In the genomic region with DNA sequence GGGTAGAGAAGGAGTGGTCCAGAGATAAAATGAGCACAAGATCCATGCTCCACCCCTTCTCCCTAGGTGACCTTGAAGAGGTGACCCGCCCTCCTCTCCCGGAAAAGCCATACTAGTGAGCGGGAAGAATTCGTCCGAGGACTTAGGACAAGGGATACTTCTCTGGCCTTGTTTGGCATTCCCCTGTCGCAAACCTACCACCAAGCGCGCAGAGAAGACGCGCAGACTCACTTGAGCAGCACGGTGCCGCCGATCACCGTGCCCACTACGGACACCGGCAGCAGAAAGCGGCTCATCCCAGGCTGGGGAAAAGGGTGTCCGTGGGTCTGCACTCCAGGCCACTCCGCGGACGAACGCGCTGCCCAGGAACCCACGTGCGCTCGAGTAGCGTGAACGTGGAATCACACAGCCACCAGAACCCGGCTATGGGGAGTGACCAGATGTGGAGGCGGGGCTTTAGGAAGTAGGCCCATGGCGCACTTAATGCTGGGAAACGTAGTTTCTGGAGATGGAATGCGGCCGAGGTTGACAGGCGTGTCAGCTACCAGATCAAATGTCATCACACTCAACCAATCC, we compare ENCODE assay signal across 8 mouse cellular contexts. TPM values are rescaled to one million over a fixed set of nuclear protein-coding genes. Genes with fewer than 3 reads are reported as not detected.
A peak's percentile ranks its signal among the peaks of the same experiment; 100 is the strongest.
DNase-seq lines count a peak whose midpoint lies in the region; ATAC-seq lines count a peak whose summit lies in the region.

A gene (minus strand): TSS at position 434 of the 576 bp plus-strand sequence.

- WGBS in heart, embryonic 14.5 days, result 0% methylated on average over 35 of the region's 35 CpGs
- under 1% methylated on average over 35 of the region's 35 CpGs for WGBS in liver, embryonic 13.5 days (ENCODE audit: insufficient replicate concordance)
- WGBS in stomach, embryonic 16.5 days, result under 1% methylated on average over 35 of the region's 35 CpGs

- peak within 1 kb of the TSS; percentile 71 to 84 for H3K4me3 ChIP-seq in heart, embryonic 14.5 days (ENCODE audit: control insufficient read depth in 1 of 2, insufficient read depth in 1 of 2, low read depth in 1 of 2, low read length in 2 of 2)
- H3K4me3 ChIP-seq in liver, embryonic 13.5 days (replicated peaks), result peak within 1 kb of the TSS; percentile 79
- H3K4me3 ChIP-seq in stomach, embryonic 16.5 days (replicated peaks; ENCODE audit: low read length), result peak within 1 kb of the TSS; percentile 83

- peaks cover 0 to 5% of the 10 kb centered on the region in 2 experiments; a peak in 1 of 4 replicates for H3K4me1 ChIP-seq in heart, embryonic 14.5 days (ENCODE audit: control insufficient read depth in 2 of 2, insufficient read depth in 2 of 2, low read length in 2 of 2)
- H3K4me1 ChIP-seq in liver, embryonic 13.5 days (replicated peaks), result peaks cover 14% of the 10 kb centered on the region
- H3K4me1 ChIP-seq in stomach, embryonic 16.5 days (ENCODE audit: control insufficient read depth, insufficient read depth, low read length), result peaks cover 19% of the 10 kb centered on the region

- peak; percentile 58 for DNase-seq in c-Kit-negative CD71-positive TER-119-positive erythroid progenitor cells, embryonic 14.5 days (ENCODE audit: low read depth, low spot score)
- DNase-seq in fibroblast of lung, adult 2 months (ENCODE audit: low read depth), result peak; percentile 76
- peak; percentile 93 for DNase-seq in kidney, postnatal 14 days
- DNase-seq in liver, embryonic 13.5 days, result peak; percentile 80
- peak; percentile 87 for DNase-seq in neural tube, embryonic 10.5 days (ENCODE audit: extremely low spot score, low spot score)

- no peaks in the 10 kb centered on the region for H3K27me3 ChIP-seq in heart, embryonic 14.5 days (ENCODE audit: control insufficient read depth, insufficient read depth, low read length)
- H3K27me3 ChIP-seq in liver, embryonic 13.5 days, result no peaks in the 10 kb centered on the region
- no peaks in the 10 kb centered on the region for H3K27me3 ChIP-seq in stomach, embryonic 16.5 days (ENCODE audit: control insufficient read depth, insufficient read depth, low read length)

- peak within 1 kb of the TSS; percentile 77 for H3K9ac ChIP-seq in heart, embryonic 14.5 days (ENCODE audit: low read length)
- H3K9ac ChIP-seq in liver, embryonic 13.5 days, result peak within 1 kb of the TSS; percentile 76
- peak within 1 kb of the TSS; percentile 85 for H3K9ac ChIP-seq in stomach, embryonic 16.5 days (ENCODE audit: low read length)

- H3K4me2 ChIP-seq in heart, embryonic 14.5 days (ENCODE audit: low read length), result peak within 1 kb of the TSS; percentile 70
- peak within 1 kb of the TSS; percentile 74 for H3K4me2 ChIP-seq in liver, embryonic 13.5 days
- peak within 1 kb of the TSS; percentile 74 for H3K4me2 ChIP-seq in stomach, embryonic 16.5 days (ENCODE audit: low read depth, low read length)

- peak within 1 kb of the TSS; percentile 93 for H3K27ac ChIP-seq in heart, embryonic 14.5 days (replicated peaks in 1 of 2; ENCODE audit: control insufficient read depth in 1 of 2, insufficient read depth in 1 of 2, low read depth in 2 of 2, low read length in 2 of 2)
- peak within 1 kb of the TSS; percentile 66 for H3K27ac ChIP-seq in liver, embryonic 13.5 days
- H3K27ac ChIP-seq in stomach, embryonic 16.5 days (ENCODE audit: low read length), result peak within 1 kb of the TSS; percentile 87

- peaks cover 40% of the 10 kb centered on the region for H3K36me3 ChIP-seq in heart, embryonic 14.5 days (ENCODE audit: control insufficient read depth, insufficient read depth, low read length)
- H3K36me3 ChIP-seq in liver, embryonic 13.5 days, result peaks cover 27% of the 10 kb centered on the region
- peaks cover 18% of the 10 kb centered on the region for H3K36me3 ChIP-seq in stomach, embryonic 16.5 days (ENCODE audit: control insufficient read depth, insufficient read depth, low read length)

- ATAC-seq in CD4-positive, CD25-positive, alpha-beta regulatory T cell, adult 4 months, result peak; percentile 100
- peak; percentile 95 for ATAC-seq in heart, embryonic 14.5 days (ENCODE audit: insufficient number of reproducible peaks, insufficient read depth, low FRiP score, low read depth)
- ATAC-seq in liver, embryonic 13.5 days (ENCODE audit: low read depth), result peak; percentile 96
- ATAC-seq in stomach, embryonic 16.5 days (ENCODE audit: insufficient read depth, low FRiP score), result peak; percentile 94

- H3K9me3 ChIP-seq in heart, embryonic 14.5 days (ENCODE audit: control insufficient read depth, low read length), result no peaks in the 10 kb centered on the region
- H3K9me3 ChIP-seq in liver, embryonic 13.5 days (replicated peaks), result no peaks in the 10 kb centered on the region
- no peaks in the 10 kb centered on the region for H3K9me3 ChIP-seq in stomach, embryonic 16.5 days (replicated peaks; ENCODE audit: control insufficient read depth, low read length)

RNA-seq across cellular contexts. Expression of the gene that starts here (rescaled TPM):
- 10 to 100 TPM; 17.4 to 27.8 TPM for polyA plus RNA-seq in CD4-positive, CD25-positive, alpha-beta regulatory T cell, adult 4 months (2017; shearing (Covaris generic))
- polyA plus RNA-seq in heart, embryonic 14.5 days (2014; fragmentation: Nextera tagmentation; extraction: Ambion mirVana), result 29.5 and 30.7 TPM in 2 replicates
- polyA plus RNA-seq in liver, embryonic 13.5 days (2015; fragmentation: Nextera tagmentation; extraction: Ambion mirVana), result 7.7 and 7.9 TPM in 2 replicates
- polyA plus RNA-seq in stomach, embryonic 16.5 days (2015; fragmentation: Nextera tagmentation; extraction: Ambion mirVana), result 28.1 and 32.8 TPM in 2 replicates

Comparison
In these comparisons a context has a peak if more than half of its experiments do, and no peak if none do; other contexts are left out.
1. Peak in every context shown above with its lines: DNase-seq, ATAC-seq, H3K4me3 ChIP-seq and H3K27ac ChIP-seq.